Mouse (Mus musculus) cerebellum, adult (tissue): ENCODE measurements around the gene Slc29a2.

ENCODE experiments used
- ATAC-seq: cut with Nextera tagmentation; 2 replicates; pipeline ENCODE4 v1.9.2; 2017; ENCODE audit warnings: mild to moderate bottlenecking, moderate library complexity, mixed read lengths; ENCODE audit not compliant: insufficient number of reproducible peaks, low FRiP score, low TSS enrichment

Slc29a2 gene

GRCm38 (mm10) chr19:5079279-5079678, 55.6 kb downstream of the Slc29a2 start:
- ATAC-seq, result no peak
